Mouse (Mus musculus): ENCODE measurements around the gene Cyp26a1. TPM values are rescaled to one million over a fixed set of nuclear protein-coding genes. Genes with fewer than 3 reads are reported as not detected.

Gene Cyp26a1
- polyA plus RNA-seq, 1 experiment from 2014 or later = 2.2 TPM

DNA sequence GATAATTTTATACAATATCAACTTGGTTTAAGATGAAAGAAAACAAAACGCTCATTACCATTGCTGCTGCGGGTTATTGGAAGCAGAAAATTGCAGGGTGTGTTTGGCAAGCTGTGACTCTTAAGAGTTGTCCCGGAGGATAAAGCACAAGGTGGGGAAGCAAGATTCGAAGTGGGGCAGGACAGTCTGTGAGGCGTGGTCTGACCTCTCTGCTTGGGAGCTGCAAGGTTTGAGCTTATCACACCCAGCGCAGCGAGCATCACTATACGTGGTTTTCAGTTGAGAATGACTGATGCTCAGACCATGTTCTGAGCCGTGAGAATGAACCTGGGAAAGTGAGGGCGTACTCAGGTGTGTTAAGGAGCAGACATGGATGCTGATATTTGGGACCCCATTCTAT, 17.1 kb downstream of the Cyp26a1 start:
- Histone ChIP-seq H3K9ac (ENCODE audit: low read length) (no peak overlapping the region), H3K4me2 (ENCODE audit: low read depth, low read length) (no peak overlapping the region), H3K9me3 (replicated peaks; ENCODE audit: control insufficient read depth, low read length) (no peaks in the 10 kb centered on the region), H3K36me3 (ENCODE audit: control insufficient read depth, insufficient read depth) (no peaks in the 10 kb centered on the region), H3K4me1 (ENCODE audit: control insufficient read depth, insufficient read depth, low read length) (no peaks in the 10 kb centered on the region), H3K4me3 (ENCODE audit: low read length) (no peak overlapping the region), H3K27me3 (ENCODE audit: control insufficient read depth, insufficient read depth, low read length) (no peaks in the 10 kb centered on the region), H3K27ac (ENCODE audit: low read length) (no peak overlapping the region)
- no peak for ATAC-seq (replicated peaks; ENCODE audit: extremely low read depth, insufficient read depth, low FRiP score)
- 60% methylated on average over 10 of the region's 10 CpGs for WGBS

DNA sequence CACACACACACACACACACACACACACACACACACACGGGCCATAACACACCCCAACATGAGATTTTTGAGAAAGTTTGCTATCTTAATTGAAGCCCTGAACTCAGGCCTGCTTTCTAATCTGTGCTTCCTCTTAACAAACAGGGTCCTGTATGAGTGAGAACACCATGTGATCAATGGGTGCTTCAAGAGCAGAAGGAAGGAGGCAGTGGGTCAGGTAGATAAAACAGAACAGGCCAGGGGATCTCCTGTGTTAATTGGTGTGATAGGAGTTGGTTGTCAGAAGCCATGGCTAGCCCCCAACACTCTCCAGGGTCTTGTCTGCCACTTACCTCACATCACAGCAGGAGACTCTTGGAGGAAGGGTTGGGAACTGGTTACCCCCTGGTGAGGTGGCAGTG, 18.4 kb downstream of the Cyp26a1 start:
- H3K27me3 ChIP-seq (ENCODE audit: control insufficient read depth, insufficient read depth, low read length) = no peaks in the 10 kb centered on the region
- H3K9ac ChIP-seq (ENCODE audit: low read length) = no peak overlapping the region
- H3K9me3 ChIP-seq (replicated peaks; ENCODE audit: control insufficient read depth, low read length) = no peaks in the 10 kb centered on the region
- H3K4me3 ChIP-seq (ENCODE audit: low read length) = no peak overlapping the region
- H3K36me3 ChIP-seq (ENCODE audit: control insufficient read depth, insufficient read depth) = no peaks in the 10 kb centered on the region
- 44% methylated on average over 1 of the region's 1 CpGs for WGBS
- H3K4me1 ChIP-seq (ENCODE audit: control insufficient read depth, insufficient read depth, low read length) = no peaks in the 10 kb centered on the region
- H3K27ac ChIP-seq (ENCODE audit: low read length) = no peak overlapping the region
- no peak overlapping the region for H3K4me2 ChIP-seq (ENCODE audit: low read depth, low read length)
- no peak for ATAC-seq (replicated peaks; ENCODE audit: extremely low read depth, insufficient read depth, low FRiP score)

DNA sequence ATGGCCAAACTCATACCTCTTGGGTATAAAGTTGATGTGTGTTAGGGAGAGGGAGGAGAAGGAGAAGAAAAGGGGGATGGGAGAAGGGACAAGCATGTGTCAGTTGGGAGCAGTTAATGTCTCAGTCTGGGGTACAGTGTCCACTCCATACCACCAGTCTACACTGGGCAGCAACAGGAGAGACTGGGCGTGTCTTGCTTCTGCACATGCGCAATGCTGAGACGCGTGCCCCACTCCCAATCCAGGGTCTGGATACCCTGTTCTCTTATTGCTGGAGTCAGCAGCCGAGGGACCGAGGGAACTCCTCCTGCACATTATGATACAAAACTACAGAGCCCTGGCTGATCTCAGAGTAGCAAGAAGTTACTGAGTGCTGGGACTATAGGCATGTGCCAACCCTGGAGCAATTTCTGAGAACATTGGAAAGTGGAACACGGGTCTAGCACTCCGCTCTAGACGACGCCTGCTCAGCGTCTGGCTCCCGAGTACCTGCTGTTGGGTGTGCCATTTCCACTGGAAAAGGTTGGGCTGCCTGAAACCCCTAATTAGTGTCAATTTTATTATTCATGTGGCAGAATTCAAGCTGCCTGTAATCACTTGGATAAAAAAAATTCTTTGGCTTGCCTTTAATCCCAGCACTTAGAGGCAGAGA, 19.1 kb downstream of the Cyp26a1 start:
- H3K9ac ChIP-seq (ENCODE audit: low read length) = no peak overlapping the region
- 72% methylated on average over 12 of the region's 12 CpGs for WGBS
- H3K4me1 ChIP-seq (ENCODE audit: control insufficient read depth, insufficient read depth, low read length) = no peaks in the 10 kb centered on the region
- no peak for ATAC-seq (replicated peaks; ENCODE audit: extremely low read depth, insufficient read depth, low FRiP score)
- no peak overlapping the region for H3K27ac ChIP-seq (ENCODE audit: low read length)
- no peaks in the 10 kb centered on the region for H3K36me3 ChIP-seq (ENCODE audit: control insufficient read depth, insufficient read depth)
- no peaks in the 10 kb centered on the region for H3K27me3 ChIP-seq (ENCODE audit: control insufficient read depth, insufficient read depth, low read length)
- no peaks in the 10 kb centered on the region for H3K9me3 ChIP-seq (replicated peaks; ENCODE audit: control insufficient read depth, low read length)
- no peak overlapping the region for H3K4me3 ChIP-seq (ENCODE audit: low read length)
- no peak overlapping the region for H3K4me2 ChIP-seq (ENCODE audit: low read depth, low read length)

DNA sequence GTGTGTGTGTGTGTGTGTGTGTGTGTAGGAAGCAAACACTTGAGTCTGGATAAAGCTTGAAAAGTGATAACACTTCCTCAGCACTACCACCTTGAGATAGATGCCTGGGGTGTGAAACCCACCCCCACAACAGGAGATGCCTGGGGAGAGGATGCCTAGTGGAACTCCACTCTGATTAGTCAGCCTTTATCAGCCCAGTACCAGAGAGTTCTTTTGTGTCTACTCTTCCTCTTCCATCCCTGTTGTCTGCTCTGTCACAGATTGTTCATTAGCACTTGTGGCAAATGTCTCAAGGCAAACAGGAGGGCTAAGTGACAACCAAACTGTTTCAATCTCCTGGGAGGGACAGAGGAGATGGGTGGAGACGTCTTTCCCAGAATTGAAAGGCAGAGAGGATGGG, 21.6 kb downstream of the Cyp26a1 start:
- Histone ChIP-seq H3K9ac (ENCODE audit: low read length) (no peak overlapping the region), H3K4me3 (ENCODE audit: low read length) (no peak overlapping the region), H3K27ac (ENCODE audit: low read length) (no peak overlapping the region), H3K9me3 (replicated peaks; ENCODE audit: control insufficient read depth, low read length) (no peaks in the 10 kb centered on the region), H3K4me1 (ENCODE audit: control insufficient read depth, insufficient read depth, low read length) (no peaks in the 10 kb centered on the region), H3K4me2 (ENCODE audit: low read depth, low read length) (no peak overlapping the region), H3K36me3 (ENCODE audit: control insufficient read depth, insufficient read depth) (no peaks in the 10 kb centered on the region), H3K27me3 (ENCODE audit: control insufficient read depth, insufficient read depth, low read length) (no peaks in the 10 kb centered on the region)
- WGBS = 4% methylated on average over 1 of the region's 1 CpGs
- ATAC-seq (replicated peaks; ENCODE audit: extremely low read depth, insufficient read depth, low FRiP score) = no peak

DNA sequence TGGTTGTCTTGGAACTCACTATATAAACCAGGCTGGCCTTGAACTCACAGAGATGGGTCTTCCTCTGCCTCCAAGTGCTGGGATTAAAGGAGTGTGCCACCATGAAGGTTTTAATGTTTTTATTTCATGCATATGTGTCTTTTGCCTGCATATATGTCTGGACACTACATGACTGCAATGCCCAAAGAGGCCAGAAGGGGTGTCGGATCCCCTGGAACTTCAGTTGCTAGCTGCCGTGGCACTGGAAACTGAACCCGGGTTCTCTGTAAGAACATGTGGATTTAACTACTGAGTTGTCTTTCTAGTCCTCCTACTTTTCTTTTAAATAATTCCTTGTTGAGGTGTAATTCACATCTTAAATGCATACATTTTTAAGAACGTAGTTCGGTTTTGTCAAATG, 27.0 kb downstream of the Cyp26a1 start:
- H3K36me3 ChIP-seq (ENCODE audit: control insufficient read depth, insufficient read depth) = no peaks in the 10 kb centered on the region
- H3K27ac ChIP-seq (ENCODE audit: low read length) = no peak overlapping the region
- ATAC-seq (replicated peaks; ENCODE audit: extremely low read depth, insufficient read depth, low FRiP score) = no peak
- peaks cover 2% of the 10 kb centered on the region; the same call in 1 of the 2 replicates for H3K9me3 ChIP-seq (replicated peaks; ENCODE audit: control insufficient read depth, low read length)
- H3K4me2 ChIP-seq (ENCODE audit: low read depth, low read length) = no peak overlapping the region
- no peak overlapping the region for H3K9ac ChIP-seq (ENCODE audit: low read length)
- H3K27me3 ChIP-seq (ENCODE audit: control insufficient read depth, insufficient read depth, low read length) = no peaks in the 10 kb centered on the region
- WGBS = 92% methylated on average over 5 of the region's 5 CpGs
- no peak overlapping the region for H3K4me3 ChIP-seq (ENCODE audit: low read length)
- no peaks in the 10 kb centered on the region for H3K4me1 ChIP-seq (ENCODE audit: control insufficient read depth, insufficient read depth, low read length)

DNA sequence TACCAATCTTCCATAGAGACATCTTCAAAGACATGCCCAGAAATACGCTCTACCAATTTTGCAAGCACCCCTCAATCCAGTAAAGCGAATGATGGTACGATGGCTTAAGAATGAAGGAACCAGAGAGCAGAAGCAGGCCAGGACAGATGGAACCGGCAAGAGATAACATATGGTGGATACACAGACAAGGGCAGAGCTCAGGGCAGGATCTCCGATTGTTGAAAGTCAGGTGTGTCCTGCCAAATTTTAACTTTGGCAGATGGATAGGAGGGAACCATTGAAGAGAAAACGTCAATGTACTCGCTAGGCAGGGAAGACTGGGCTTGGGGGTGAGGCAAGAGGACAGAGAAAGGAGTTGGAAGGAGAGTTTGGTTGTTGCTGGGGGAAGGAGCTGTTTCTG, 29.0 kb downstream of the Cyp26a1 start:
- Histone ChIP-seq H3K27me3 (ENCODE audit: control insufficient read depth, insufficient read depth, low read length) (no peaks in the 10 kb centered on the region), H3K4me1 (ENCODE audit: control insufficient read depth, insufficient read depth, low read length) (no peaks in the 10 kb centered on the region), H3K27ac (ENCODE audit: low read length) (no peak overlapping the region), H3K36me3 (ENCODE audit: control insufficient read depth, insufficient read depth) (no peaks in the 10 kb centered on the region), H3K4me3 (ENCODE audit: low read length) (no peak overlapping the region), H3K4me2 (ENCODE audit: low read depth, low read length) (no peak overlapping the region), H3K9me3 (replicated peaks; ENCODE audit: control insufficient read depth, low read length) (peaks cover 2% of the 10 kb centered on the region; the same call in 1 of the 2 replicates), H3K9ac (ENCODE audit: low read length) (no peak overlapping the region)
- no peak for ATAC-seq (replicated peaks; ENCODE audit: extremely low read depth, insufficient read depth, low FRiP score)
- WGBS = 83% methylated on average over 7 of the region's 7 CpGs

DNA sequence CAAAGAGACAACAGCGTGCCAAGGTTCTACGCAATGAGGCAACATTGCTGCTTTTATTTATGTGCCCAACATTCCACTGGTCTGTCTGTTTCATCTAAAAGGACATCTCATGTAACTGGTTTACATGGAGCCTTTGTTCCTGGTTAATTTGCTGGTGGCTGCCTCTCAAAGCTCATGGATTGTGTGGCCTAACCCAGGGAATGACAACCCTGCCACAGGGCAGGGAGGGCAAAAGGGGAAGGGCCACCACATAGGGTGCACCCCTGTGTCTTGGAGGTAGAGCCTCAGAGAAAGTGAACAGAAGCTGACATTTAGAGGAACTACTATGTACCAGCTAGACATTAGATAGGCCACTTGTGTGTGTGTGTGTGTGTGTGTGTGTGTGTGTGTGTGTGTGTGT, 29.8 kb downstream of the Cyp26a1 start:
- WGBS = 94% methylated on average over 2 of the region's 2 CpGs

DNA sequence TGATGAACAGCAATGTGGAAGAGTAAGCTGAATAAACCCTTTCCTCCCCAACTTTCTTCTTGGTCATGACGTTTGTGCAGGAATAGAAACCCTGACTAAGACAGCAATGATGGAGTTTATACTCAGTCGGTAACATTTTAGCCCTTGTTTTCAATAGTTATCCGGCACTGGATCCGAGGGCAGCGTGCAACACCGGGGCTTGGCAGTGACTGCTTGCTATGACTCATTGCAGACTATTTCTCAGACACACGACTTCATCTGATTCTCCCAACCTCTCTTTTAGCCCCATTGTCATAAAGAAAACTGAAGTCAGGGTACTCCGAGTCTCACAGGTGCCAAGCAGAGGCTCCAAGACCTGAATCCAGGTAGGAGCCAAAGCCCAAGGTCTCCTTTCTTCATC, 37.8 kb downstream of the Cyp26a1 start:
- no peaks in the 10 kb centered on the region for H3K27me3 ChIP-seq (ENCODE audit: control insufficient read depth, insufficient read depth, low read length)
- no peak overlapping the region for H3K4me2 ChIP-seq (ENCODE audit: low read depth, low read length)
- no peaks in the 10 kb centered on the region for H3K9me3 ChIP-seq (replicated peaks; ENCODE audit: control insufficient read depth, low read length)
- no peaks in the 10 kb centered on the region for H3K36me3 ChIP-seq (ENCODE audit: control insufficient read depth, insufficient read depth)
- WGBS = 78% methylated on average over 8 of the region's 8 CpGs
- H3K4me1 ChIP-seq (ENCODE audit: control insufficient read depth, insufficient read depth, low read length) = no peaks in the 10 kb centered on the region
- no peak overlapping the region for H3K4me3 ChIP-seq (ENCODE audit: low read length)
- H3K27ac ChIP-seq (ENCODE audit: low read length) = no peak overlapping the region
- H3K9ac ChIP-seq (ENCODE audit: low read length) = no peak overlapping the region
- no peak for ATAC-seq (replicated peaks; ENCODE audit: extremely low read depth, insufficient read depth, low FRiP score)

More for the DNA sequence above, 29.8 kb downstream of the Cyp26a1 start:
- H3K36me3 ChIP-seq (ENCODE audit: control insufficient read depth, insufficient read depth) = no peaks in the 10 kb centered on the region
- H3K27ac ChIP-seq (ENCODE audit: low read length) = no peak overlapping the region
- H3K27me3 ChIP-seq (ENCODE audit: control insufficient read depth, insufficient read depth, low read length) = no peaks in the 10 kb centered on the region
- no peak overlapping the region for H3K4me3 ChIP-seq (ENCODE audit: low read length)
- H3K9me3 ChIP-seq (replicated peaks; ENCODE audit: control insufficient read depth, low read length) = peaks cover 2% of the 10 kb centered on the region; the same call in 1 of the 2 replicates
- H3K4me1 ChIP-seq (ENCODE audit: control insufficient read depth, insufficient read depth, low read length) = no peaks in the 10 kb centered on the region
- no peak overlapping the region for H3K4me2 ChIP-seq (ENCODE audit: low read depth, low read length)
- no peak for ATAC-seq (replicated peaks; ENCODE audit: extremely low read depth, insufficient read depth, low FRiP score)
- no peak overlapping the region for H3K9ac ChIP-seq (ENCODE audit: low read length)

DNA sequence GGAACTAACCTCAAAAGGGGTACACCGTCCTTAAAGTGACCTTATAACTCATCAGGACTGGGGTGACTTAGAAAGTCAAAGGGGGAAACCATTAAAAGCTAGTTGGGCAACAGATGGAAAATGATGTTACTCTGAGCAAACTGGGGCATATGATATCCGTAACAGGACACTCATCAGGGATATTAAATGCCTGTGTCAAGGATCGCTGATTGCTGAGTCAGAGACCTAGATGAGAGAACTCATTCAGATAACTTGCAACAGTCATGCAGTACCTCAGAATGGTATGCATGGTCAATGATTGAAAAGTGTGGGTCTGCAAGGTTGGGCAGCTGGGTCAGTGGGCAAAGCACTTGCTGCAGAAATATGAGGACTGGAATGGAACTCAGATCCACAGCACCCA, 41.0 kb downstream of the Cyp26a1 start:
- Histone ChIP-seq H3K4me1 (ENCODE audit: control insufficient read depth, insufficient read depth, low read length) (no peaks in the 10 kb centered on the region), H3K4me3 (ENCODE audit: low read length) (no peak overlapping the region), H3K27me3 (ENCODE audit: control insufficient read depth, insufficient read depth, low read length) (no peaks in the 10 kb centered on the region), H3K9ac (ENCODE audit: low read length) (no peak overlapping the region), H3K27ac (ENCODE audit: low read length) (no peak overlapping the region), H3K9me3 (replicated peaks; ENCODE audit: control insufficient read depth, low read length) (no peaks in the 10 kb centered on the region), H3K36me3 (ENCODE audit: control insufficient read depth, insufficient read depth) (no peaks in the 10 kb centered on the region), H3K4me2 (ENCODE audit: low read depth, low read length) (no peak overlapping the region)
- WGBS = 84% methylated on average over 3 of the region's 3 CpGs
- no peak for ATAC-seq (replicated peaks; ENCODE audit: extremely low read depth, insufficient read depth, low FRiP score)

Data from heart, embryonic 16.5 days (tissue).